Comparison of ENCODE assay signal across 10 mouse cellular contexts in the genomic region with DNA sequence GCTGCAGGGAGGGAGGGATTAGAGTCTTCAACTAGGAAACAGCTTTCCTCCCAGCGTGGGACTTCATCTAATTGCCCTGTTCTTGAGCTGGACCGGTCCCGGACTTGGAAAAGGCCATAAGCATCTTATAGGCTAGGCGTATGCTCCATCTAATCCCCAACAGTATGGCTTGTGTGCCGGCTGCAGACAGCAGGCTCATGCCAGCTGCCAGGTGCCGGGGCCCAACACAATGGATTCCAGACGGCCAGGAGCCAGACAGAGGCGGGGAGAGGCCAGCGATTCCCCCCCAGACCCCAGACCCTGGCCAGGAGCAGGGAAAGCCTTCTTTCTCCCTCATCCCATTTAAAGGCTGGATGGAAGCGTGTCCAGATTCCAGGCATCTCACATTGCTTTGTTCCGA.
DNase-seq lines count a peak whose midpoint lies in the region; ATAC-seq lines count a peak whose summit lies in the region.
"Had no signal": no experiment of that assay in that cellular context is flagged by ENCODE, and none has a peak within 500 bp of the region (broad histone marks: within the 10 kb centered on the region; RNA-seq: fewer than 3 reads in every experiment).

No protein-coding gene starts in this region.

- DNase-seq in layer of hippocampus, postnatal 10 days (ENCODE audit: low spot score in 2 of 2), result peak; percentile 45 to 46
- no peak for DNase-seq in layer of hippocampus, adult 9-11 months
- peak; percentile 66 for DNase-seq in forebrain, embryonic 11.5 days (ENCODE audit: low spot score)
- DNase-seq in limb, embryonic 11.5 days (ENCODE audit: low spot score), result peak; percentile 74
- peak; percentile 71 for DNase-seq in retina, embryonic 14.5 days (ENCODE audit: low spot score)
- no peak for DNase-seq in frontal cortex, postnatal 36 days (ENCODE audit: low spot score in 2 of 2)
- no peak for DNase-seq in lung, postnatal 14 days
- no peak for DNase-seq in thymus, postnatal 14 days
- DNase-seq: lung, embryonic 14.5 days had no signal

- 0 out of 2 replicates have a peak, but pooled peaks cover 2% of the 10 kb centered on the region for H3K4me1 ChIP-seq in forebrain, embryonic 11.5 days (replicated peaks; ENCODE audit: control insufficient read depth, insufficient read depth, low read length)
- H3K4me1 ChIP-seq in limb, embryonic 11.5 days (ENCODE audit: control insufficient read depth, insufficient read depth, low read length), result 0 out of 2 replicates have a peak, but pooled peaks cover 8% of the 10 kb centered on the region

- WGBS in forebrain, embryonic 11.5 days, result 22% methylated on average over 11 of the region's 11 CpGs
- 23% methylated on average over 11 of the region's 11 CpGs for WGBS in limb, embryonic 11.5 days

- no peak overlapping the region for H3K4me2 ChIP-seq in forebrain, embryonic 11.5 days (ENCODE audit: low read depth, low read length, severe bottlenecking)
- H3K4me2 ChIP-seq in limb, embryonic 11.5 days (ENCODE audit: low read depth, severe bottlenecking), result 0 out of 2 replicates have a peak overlapping the region, but pooled peaks have one; percentile 8
- H3K4me2 ChIP-seq: lung, embryonic 14.5 days had no signal

- ATAC-seq in forebrain, embryonic 11.5 days (replicated peaks; ENCODE audit: low FRiP score), result peak; percentile 66
- ATAC-seq in limb, embryonic 11.5 days (ENCODE audit: insufficient number of reproducible peaks, low FRiP score, low TSS enrichment, low read depth), result peak; percentile 79; the same call in 1 of the 2 replicates

- peak overlapping the region; percentile 30; the same call in 1 of the 2 replicates for H3K9ac ChIP-seq in forebrain, embryonic 11.5 days (ENCODE audit: low read length)
- H3K9ac ChIP-seq in limb, embryonic 11.5 days (ENCODE audit: low read length), result 0 out of 2 replicates have a peak overlapping the region, but pooled peaks have one; percentile 27
- H3K9ac ChIP-seq: lung, embryonic 14.5 days had no signal

- no peak overlapping the region for H3K4me3 ChIP-seq in forebrain, embryonic 11.5 days (ENCODE audit: low read depth, low read length)
- no peak overlapping the region for H3K4me3 ChIP-seq in limb, embryonic 11.5 days (ENCODE audit: low read depth, low read length)
- H3K4me3 ChIP-seq: heart, embryonic 10.5 days had no signal

- 0 out of 2 replicates have a peak overlapping the region, but pooled peaks have one; percentile 31 for H3K27ac ChIP-seq in forebrain, embryonic 11.5 days (ENCODE audit: low read depth, low read length)
- peak overlapping the region; percentile 70 for H3K27ac ChIP-seq in limb, embryonic 11.5 days (replicated peaks; ENCODE audit: low read depth, low read length)
- H3K27ac ChIP-seq: heart, embryonic 10.5 days had no signal

- H3K9me3 ChIP-seq in forebrain, embryonic 11.5 days (ENCODE audit: control insufficient read depth, low read length), result no peaks in the 10 kb centered on the region
- H3K9me3 ChIP-seq in limb, embryonic 11.5 days (ENCODE audit: control insufficient read depth, low read length), result no peaks in the 10 kb centered on the region
- H3K9me3 ChIP-seq: heart, embryonic 10.5 days had no signal

- no peaks in the 10 kb centered on the region for H3K27me3 ChIP-seq in forebrain, embryonic 11.5 days (ENCODE audit: control insufficient read depth, insufficient read depth, low read length)
- no peaks in the 10 kb centered on the region for H3K27me3 ChIP-seq in limb, embryonic 11.5 days (ENCODE audit: control insufficient read depth, insufficient read depth, low read length)

- no peaks in the 10 kb centered on the region for H3K36me3 ChIP-seq in forebrain, embryonic 11.5 days (ENCODE audit: control insufficient read depth, insufficient read depth, low read length)
- no peaks in the 10 kb centered on the region for H3K36me3 ChIP-seq in limb, embryonic 11.5 days (ENCODE audit: control insufficient read depth, insufficient read depth, low read length)
- H3K36me3 ChIP-seq: heart, embryonic 10.5 days had no signal

Comparison
In these comparisons a context has a peak if more than half of its experiments do, and no peak if none do; other contexts are left out.
1. DNase-seq: peak in layer of hippocampus, postnatal 10 days (2 of 2), forebrain, embryonic 11.5 days (single experiment), limb, embryonic 11.5 days (single experiment) and retina, embryonic 14.5 days (single experiment); none in layer of hippocampus, adult 9-11 months (single experiment), frontal cortex, postnatal 36 days (0 of 2), lung, postnatal 14 days (single experiment) and thymus, postnatal 14 days (single experiment).